Mouse (Mus musculus) urinary bladder, adult 18-20 months (tissue): Measurements from ENCODE around the gene Als2cl.

Experiments used
- DNase-seq, 2 experiments: peaks; one replicate each; pipeline ENCODE4 v3.0.0; 2022; ENCODE audit warnings: low spot score in 2 of 2, mixed read lengths in 2 of 2

Als2cl gene

GRCm38 (mm10) chr9:110880772-110881171, 1.1 kb downstream of the Als2cl start:
- peak; percentile 57 to 76 for DNase-seq

GRCm38 (mm10) chr9:110881953-110882352, 2.3 kb downstream of the Als2cl start:
- no peak for DNase-seq

- DNase-seq, result no peak
Observed at GRCm38 (mm10) chr9:110887388-110888303, 8.0 kb downstream of the Als2cl start.

GRCm38 (mm10) chr9:110888935-110889334, 9.3 kb downstream of the Als2cl start:
- DNase-seq, result no peak

- DNase-seq, result no peak
Observed at GRCm38 (mm10) chr9:110890026-110890783, 10.5 kb downstream of the Als2cl start.

- no peak for DNase-seq
Observed at GRCm38 (mm10) chr9:110891077-110891828, 11.6 kb downstream of the Als2cl start.

GRCm38 (mm10) chr9:110892552-110892951, 12.9 kb downstream of the Als2cl start:
- DNase-seq, result no peak

GRCm38 (mm10) chr9:110893429-110893828, 13.8 kb downstream of the Als2cl start:
- DNase-seq, result no peak

- DNase-seq, result no peak
Observed at GRCm38 (mm10) chr9:110895507-110895906, 15.8 kb downstream of the Als2cl start.

- no peak for DNase-seq
Observed at GRCm38 (mm10) chr9:110895994-110896393, 16.3 kb downstream of the Als2cl start.

- no peak for DNase-seq
Observed at GRCm38 (mm10) chr9:110896595-110896994, 16.9 kb downstream of the Als2cl start.

- no peak for DNase-seq
Observed at GRCm38 (mm10) chr9:110899451-110900008, 19.9 kb downstream of the Als2cl start.

- no peak for DNase-seq
Observed at GRCm38 (mm10) chr9:110901204-110901603, 21.5 kb downstream of the Als2cl start.

- DNase-seq, result no peak
Observed at GRCm38 (mm10) chr9:110902271-110902670, 22.6 kb downstream of the Als2cl start.

GRCm38 (mm10) chr9:110907201-110907837, 27.6 kb downstream of the Als2cl start:
- DNase-seq, result no peak

- no peak for DNase-seq
Observed at GRCm38 (mm10) chr9:110907838-110908630, 28.4 kb downstream of the Als2cl start.

- no peak for DNase-seq
Observed at GRCm38 (mm10) chr9:110908631-110909016, 29.0 kb downstream of the Als2cl start.

GRCm38 (mm10) chr9:110909371-110909967, 29.8 kb downstream of the Als2cl start:
- no peak for DNase-seq

GRCm38 (mm10) chr9:110914631-110915236, 35.1 kb downstream of the Als2cl start:
- no peak for DNase-seq
